Mouse (Mus musculus) pancreas, adult 10 weeks (tissue): ENCODE results near the gene Rpn2. TPM values are rescaled to one million over a fixed set of nuclear protein-coding genes. Genes with fewer than 3 reads are reported as not detected.

Experiments used
- polyA plus RNA-seq: library from polyadenylated mRNA; stranded (reverse); fragments of 350-450 nt; fragmentation: Illumina TruSeq; extraction: RNeasy Lipid Tissue Mini Kit (QIAGEN cat#74804); gene quantifications from one replicate; pipeline ENCODE4 v1.2.3, GENCODE M21; 2015; ENCODE audit warnings: low read depth, low replicate concordance; ENCODE audit not compliant: insufficient read depth

The Rpn2 gene
- polyA plus RNA-seq, result 77.6 TPM

DNA sequence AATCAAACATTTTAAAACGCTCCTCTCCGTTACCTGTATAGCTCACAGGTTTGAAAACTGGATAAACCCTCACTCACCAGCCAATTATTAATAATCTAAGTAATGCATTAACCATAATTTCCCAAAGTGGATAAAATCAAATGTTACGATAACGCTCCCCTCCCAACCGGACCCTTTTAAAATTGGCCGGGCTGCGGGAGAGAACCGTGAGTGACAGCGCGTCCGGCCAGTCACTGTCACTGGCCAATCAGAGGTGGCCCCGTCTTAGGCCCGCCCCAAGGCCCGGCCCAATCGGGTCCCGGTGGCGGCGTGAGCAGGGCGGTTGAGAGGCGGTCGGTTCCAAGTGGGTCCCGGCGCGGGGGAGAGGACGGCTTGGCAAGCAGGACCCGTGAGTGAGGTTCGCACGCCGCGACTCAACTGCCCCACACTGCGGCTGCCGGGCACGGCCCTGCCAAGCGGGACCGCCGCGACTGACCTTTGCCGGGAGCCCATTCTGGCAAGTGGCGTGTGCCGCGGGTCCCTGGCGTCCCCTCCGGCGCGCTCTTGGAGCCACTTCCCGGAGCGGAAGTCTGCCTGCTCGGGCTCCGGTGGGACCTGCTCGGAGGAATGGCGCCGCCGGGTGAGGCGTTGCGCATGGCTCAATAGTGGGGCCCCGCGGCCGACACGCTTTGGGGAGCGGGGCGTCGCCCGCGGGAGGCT, at the start of gene Rpn2:
TSS of gene Rpn2 (plus strand) at position 301 of the 699 bp plus-strand sequence.

GRCm38 (mm10) chr2:157279416-157279800, 591 bp downstream of the Rpn2 start, which contains the start of gene Mroh8:
Gene Mroh8 (minus strand): TSS chr2:157279549.

GRCm38 (mm10) chr2:157347361-157348159, 68.7 kb downstream of the Rpn2 start, which contains the start of gene Ghrh:
Gene Ghrh (minus strand): TSS chr2:157347506.

DNA sequence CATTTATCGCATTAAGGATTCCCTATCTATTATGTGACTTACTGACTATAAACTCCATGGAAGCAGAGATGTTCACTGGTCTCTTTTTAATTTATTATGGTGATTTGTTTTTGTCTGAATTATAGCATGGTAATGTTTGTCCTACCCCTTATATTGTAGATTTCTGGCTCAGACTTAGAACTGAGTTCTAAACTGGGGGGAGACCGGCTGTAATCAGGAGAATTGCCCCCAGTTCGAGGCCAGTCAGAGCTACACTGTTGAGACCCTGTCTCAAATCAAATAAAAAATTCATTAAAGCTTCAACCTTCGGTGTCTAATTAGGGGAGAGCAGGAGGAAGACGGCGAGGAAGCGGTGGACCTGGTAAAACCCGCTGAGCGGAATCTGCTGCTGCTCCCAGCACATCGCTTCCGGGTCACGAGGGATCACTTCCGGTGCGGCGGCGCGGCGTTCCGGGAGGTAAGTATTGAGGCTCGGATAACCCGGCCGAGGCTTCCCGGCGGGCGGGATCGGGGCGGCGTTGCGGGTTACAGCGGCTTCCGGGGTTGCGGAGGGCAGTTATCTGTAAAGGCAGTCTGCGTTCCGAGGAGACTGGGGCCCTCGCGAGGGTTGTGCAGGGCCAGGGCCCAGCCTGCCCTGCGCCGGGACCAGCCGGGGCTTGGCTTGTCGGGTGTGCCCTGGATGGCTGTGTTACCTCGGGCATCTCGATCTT, 88.5 kb downstream of the Rpn2 start, which contains the start of gene Manbal:
TSS of gene Manbal (plus strand) at position 411 of the 710 bp plus-strand sequence.

Other genes starting within 250 kb of the Rpn2 start
- gene Soga1, start 199.8 kb upstream of the Rpn2 start, polyA plus RNA-seq, result 2.4 TPM
- not detected for gene Tldc2, start 192.0 kb upstream of the Rpn2 start, polyA plus RNA-seq
- gene Samhd1, start 143.8 kb upstream of the Rpn2 start, polyA plus RNA-seq, result 11.8 TPM
- gene Rbl1, start 74.5 kb upstream of the Rpn2 start, polyA plus RNA-seq, result 1.6 TPM
- not detected for gene Mroh8, start 532 bp downstream of the Rpn2 start, polyA plus RNA-seq
- not detected for gene Ghrh, start 68.5 kb downstream of the Rpn2 start, polyA plus RNA-seq
- gene Manbal, start 88.6 kb downstream of the Rpn2 start, polyA plus RNA-seq, result 9.7 TPM
- gene Src, start 139.4 kb downstream of the Rpn2 start, polyA plus RNA-seq, result 5.9 TPM